Mouse (Mus musculus): Measurements from ENCODE around the gene Glycam1. TPM values are rescaled to one million over a fixed set of nuclear protein-coding genes. Genes with fewer than 3 reads are reported as not detected.

The Glycam1 gene
- polyA plus RNA-seq, 1 experiment from 2014 or later: not detected

DNA sequence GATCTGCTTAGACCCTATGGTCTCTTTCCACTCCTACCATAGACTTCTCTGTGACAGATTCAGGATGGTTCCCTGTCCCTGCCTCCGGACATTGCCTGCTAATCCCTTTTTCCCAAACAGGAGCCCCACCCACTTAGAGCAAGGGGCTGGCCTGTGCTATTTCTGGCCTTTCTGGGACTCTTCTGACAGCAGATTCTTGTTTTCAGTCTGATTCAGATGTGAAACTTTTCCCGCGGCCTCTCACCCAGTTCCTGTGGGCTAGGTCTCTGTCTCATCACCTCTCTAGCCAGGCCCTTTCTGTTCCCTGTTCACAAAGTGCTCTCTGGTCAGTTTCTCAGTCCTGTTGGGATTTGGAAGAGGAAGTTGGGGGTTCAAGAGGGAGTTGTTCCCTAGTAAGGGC is 50.0 kb downstream of the Glycam1 start:
- H3K27ac ChIP-seq: peak overlapping the region; percentile 84
- peak overlapping the region; percentile 58 for H3K4me2 ChIP-seq (replicated peaks)
- no peaks in the 10 kb centered on the region for H3K9me3 ChIP-seq
- no peaks in the 10 kb centered on the region for H3K27me3 ChIP-seq
- 17% methylated on average over 3 of the region's 3 CpGs for WGBS
- H3K9ac ChIP-seq (replicated peaks): peak overlapping the region; percentile 55
- ATAC-seq: no peak
- peaks cover 70% of the 10 kb centered on the region for H3K4me1 ChIP-seq (replicated peaks)
- no peaks in the 10 kb centered on the region; the same call in 1 of the 2 replicates for H3K36me3 ChIP-seq
- peak overlapping the region; percentile 33; the same call in 1 of the 2 replicates for H3K4me3 ChIP-seq (replicated peaks)

DNA sequence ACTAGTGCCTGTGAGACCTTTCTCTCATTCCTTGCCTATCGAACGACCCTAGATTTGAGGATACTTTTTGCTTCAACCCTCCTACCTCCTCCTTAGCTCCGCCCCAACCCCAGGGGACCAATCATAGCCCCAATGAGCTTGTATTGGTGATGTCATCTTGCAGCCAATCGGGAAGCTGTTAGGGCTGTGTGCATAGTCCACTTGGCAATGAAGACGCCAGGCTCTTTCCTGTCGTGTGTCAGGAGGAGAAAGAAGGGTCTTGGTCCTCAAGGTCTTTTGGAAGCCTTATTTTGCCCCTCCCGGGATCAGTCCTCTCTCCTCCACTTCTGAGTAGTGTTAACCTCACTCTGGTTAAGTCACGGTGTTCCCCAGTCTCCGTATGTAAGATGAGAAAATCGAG is 50.8 kb downstream of the Glycam1 start:
- Histone ChIP-seq H3K9me3 (no peaks in the 10 kb centered on the region), H3K36me3 (no peaks in the 10 kb centered on the region; the same call in 1 of the 2 replicates), H3K27ac (peak overlapping the region; percentile 84), H3K27me3 (no peaks in the 10 kb centered on the region), H3K4me2 (replicated peaks) (peak overlapping the region; percentile 58), H3K4me1 (replicated peaks) (peaks cover 70% of the 10 kb centered on the region), H3K4me3 (replicated peaks) (peak overlapping the region; percentile 33), H3K9ac (replicated peaks) (peak overlapping the region; percentile 55)
- ATAC-seq: peak; percentile 91
- WGBS: 1% methylated on average over 10 of the region's 10 CpGs

DNA sequence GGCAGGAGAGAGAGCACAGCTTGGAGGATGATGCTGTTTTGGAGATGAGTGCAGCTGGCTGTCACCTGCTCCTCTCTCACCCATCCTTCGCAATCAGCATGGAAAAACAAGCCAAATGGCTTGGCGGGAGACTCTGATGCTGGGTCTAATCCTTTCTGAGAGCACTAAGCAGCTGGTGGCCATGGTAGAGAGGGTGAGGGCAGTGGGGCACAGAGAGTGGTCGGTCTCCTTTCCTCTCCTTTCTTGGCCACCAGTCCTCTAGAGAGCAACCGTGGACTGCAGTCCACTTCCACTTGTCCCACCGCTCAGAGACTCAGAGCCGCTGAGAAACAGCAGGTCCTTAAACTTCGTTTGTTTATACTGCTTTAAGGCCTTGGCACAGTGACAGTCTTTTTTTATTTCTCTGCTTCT is 51.3 kb downstream of the Glycam1 start:
- H3K4me3 ChIP-seq (replicated peaks): peak overlapping the region; percentile 33
- 8% methylated on average over 7 of the region's 7 CpGs for WGBS
- H3K27ac ChIP-seq: peak overlapping the region; percentile 84
- no peaks in the 10 kb centered on the region for H3K27me3 ChIP-seq
- H3K9ac ChIP-seq (replicated peaks): peak overlapping the region; percentile 45
- H3K4me2 ChIP-seq (replicated peaks): peak overlapping the region; percentile 58
- H3K9me3 ChIP-seq: no peaks in the 10 kb centered on the region
- H3K36me3 ChIP-seq: no peaks in the 10 kb centered on the region; the same call in 1 of the 2 replicates
- ATAC-seq: peak; percentile 66
- H3K4me1 ChIP-seq (replicated peaks): peaks cover 67% of the 10 kb centered on the region

Other genes with a start within 250 kb of the Glycam1 start
- gene Zfp385a, start 225.0 kb downstream of the Glycam1 start, polyA plus RNA-seq (2015; fragmentation: Nextera tagmentation; extraction: Ambion mirVana): 15.1 and 17.9 TPM in 2 replicates
- 6.8 and 7.8 TPM in 2 replicates for gene Itga5, start 198.3 kb downstream of the Glycam1 start, polyA plus RNA-seq (2015; fragmentation: Nextera tagmentation; extraction: Ambion mirVana)
- gene Gtsf1, start 134.6 kb downstream of the Glycam1 start, polyA plus RNA-seq (2015; fragmentation: Nextera tagmentation; extraction: Ambion mirVana): not detected in 2 replicates
- not detected in 2 replicates for gene Gtsf2, start 116.6 kb downstream of the Glycam1 start, polyA plus RNA-seq (2015; fragmentation: Nextera tagmentation; extraction: Ambion mirVana)
- 1.2 and 1.8 TPM in 2 replicates for gene Nckap1l, start 111.3 kb downstream of the Glycam1 start, polyA plus RNA-seq (2015; fragmentation: Nextera tagmentation; extraction: Ambion mirVana)
- 67.5 and 70.8 TPM in 2 replicates for gene Pde1b, start 62.0 kb downstream of the Glycam1 start, polyA plus RNA-seq (2015; fragmentation: Nextera tagmentation; extraction: Ambion mirVana)
- 84.8 and 86.8 TPM in 2 replicates for gene Ppp1r1a, start 27.1 kb downstream of the Glycam1 start, polyA plus RNA-seq (2015; fragmentation: Nextera tagmentation; extraction: Ambion mirVana)
- not detected in 2 replicates for gene Mucl1, start 190.4 kb upstream of the Glycam1 start, polyA plus RNA-seq (2015; fragmentation: Nextera tagmentation; extraction: Ambion mirVana)

All from midbrain, embryonic 13.5 days (tissue).